Mouse (Mus musculus) lung, adult 2 months (tissue): ENCODE data around the gene 1700016D06Rik.

Experiments
- CTCF ChIP-seq: fragments of 200-500 bp; IDR thresholded peaks from 2 replicates; pipeline ENCODE4 v1.5.1; 2011; ENCODE audit warnings: mild to moderate bottlenecking, low read length, control low read depth; ENCODE audit not compliant: insufficient read depth
- POLR2A ChIP-seq: fragments of 200-500 bp; IDR thresholded peaks from 2 replicates; pipeline ENCODE4 v1.6.1; 2011; ENCODE audit warnings: low read depth, mild to moderate bottlenecking, control low read depth, low read length, borderline replicate concordance; ENCODE audit errors: extremely low read depth

- no peak for TF ChIP-seq CTCF
- TF ChIP-seq POLR2A, result no peak
Observed at GRCm38 (mm10) chr8:11737096-11737495, 36.2 kb upstream of the 1700016D06Rik start.
